Mouse (Mus musculus) heart, embryonic 14.5 days (tissue): ENCODE measurements around the gene Dok3. TPM values are rescaled to one million over a fixed set of nuclear protein-coding genes. Genes with fewer than 3 reads are reported as not detected.
A peak's percentile ranks its signal among the peaks of the same experiment; 100 is the strongest.

Source experiments
- ATAC-seq: fragments of 200-750 bp; cut with Nextera tagmentation; 2 replicates; pipeline ENCODE4 v1.8.0; 2017; ENCODE audit warnings: low read depth, moderate TSS enrichment; ENCODE audit not compliant: insufficient number of reproducible peaks, insufficient read depth, low FRiP score
- H3K27ac ChIP-seq, 2 experiments: fragments of 200-500 bp in 1 of 2; fragments of 300-500 bp in 1 of 2; sonication (generic) in 1 of 2; replicated peaks in 1 of 2; 2 replicates each; pipeline ENCODE4 v1.5.1; 2012 to 2014; ENCODE audit warnings: low read depth in 2 of 2, low read length in 2 of 2, control low read depth in 1 of 2, mild to moderate bottlenecking in 1 of 2, mixed read lengths in 1 of 2; ENCODE audit not compliant: control insufficient read depth in 1 of 2, insufficient read depth in 1 of 2
- H3K27me3 ChIP-seq: fragments of 300-500 bp; sonication (generic); 2 replicates; pipeline ENCODE4 v1.6.1; 2014; ENCODE audit warnings: mild to moderate bottlenecking, low read length, control low read depth; ENCODE audit not compliant: control insufficient read depth, insufficient read depth
- H3K36me3 ChIP-seq: fragments of 300-500 bp; sonication (generic); 2 replicates; pipeline ENCODE4 v1.6.1; 2014; ENCODE audit warnings: mild to moderate bottlenecking, control low read depth, low read length, mixed read lengths; ENCODE audit not compliant: control insufficient read depth, insufficient read depth
- H3K4me1 ChIP-seq, 2 experiments: fragments of 200-500 bp in 1 of 2; fragments of 300-500 bp in 1 of 2; sonication (generic) in 1 of 2; 2 replicates each; pipeline ENCODE4 v1.6.1; 2012 to 2014; ENCODE audit warnings: low read length in 2 of 2, control low read depth in 1 of 2, mixed read lengths in 1 of 2; ENCODE audit not compliant: control insufficient read depth in 2 of 2, insufficient read depth in 2 of 2
- H3K4me2 ChIP-seq: fragments of 300-500 bp; sonication (generic); 2 replicates; pipeline ENCODE4 v1.6.1; 2014; ENCODE audit warnings: mild to moderate bottlenecking, low read length
- H3K4me3 ChIP-seq, 2 experiments: fragments of 200-500 bp in 1 of 2; fragments of 300-500 bp in 1 of 2; sonication (generic) in 1 of 2; 2 replicates each; pipeline ENCODE4 v1.5.1; 2012 to 2014; ENCODE audit warnings: low read length in 2 of 2, mild to moderate bottlenecking in 2 of 2, control low read depth in 1 of 2, low read depth in 1 of 2, moderate library complexity in 1 of 2; ENCODE audit not compliant: control insufficient read depth in 1 of 2, insufficient read depth in 1 of 2
- H3K9ac ChIP-seq: fragments of 300-500 bp; sonication (generic); 2 replicates; pipeline ENCODE4 v1.6.1; 2014; ENCODE audit warnings: mild to moderate bottlenecking, low read length
- H3K9me3 ChIP-seq: fragments of 300-500 bp; sonication (generic); 2 replicates; pipeline ENCODE4 v1.6.1; 2016; ENCODE audit warnings: low read length, control low read depth; ENCODE audit not compliant: control insufficient read depth
- WGBS: fragments of 180-500 bp; shearing (Covaris S2); extraction: QIAGEN DNeasy Blood & Tissue Kit; methylation state at CpG from one replicate; pipeline ENCODE4 v1.1.7; 2014; 5-methylcytosine and 5-hydroxymethylcytosine counted together
- polyA plus RNA-seq: library from polyadenylated mRNA; unstranded; fragments of >200 nt; fragmentation: Nextera tagmentation; extraction: Ambion mirVana; gene quantifications from 2 replicates; pipeline ENCODE4 v1.2.1, GENCODE M21; 2014

Dok3 gene
- polyA plus RNA-seq, 1 experiment from 2014 or later: 1.3 TPM

DNA sequence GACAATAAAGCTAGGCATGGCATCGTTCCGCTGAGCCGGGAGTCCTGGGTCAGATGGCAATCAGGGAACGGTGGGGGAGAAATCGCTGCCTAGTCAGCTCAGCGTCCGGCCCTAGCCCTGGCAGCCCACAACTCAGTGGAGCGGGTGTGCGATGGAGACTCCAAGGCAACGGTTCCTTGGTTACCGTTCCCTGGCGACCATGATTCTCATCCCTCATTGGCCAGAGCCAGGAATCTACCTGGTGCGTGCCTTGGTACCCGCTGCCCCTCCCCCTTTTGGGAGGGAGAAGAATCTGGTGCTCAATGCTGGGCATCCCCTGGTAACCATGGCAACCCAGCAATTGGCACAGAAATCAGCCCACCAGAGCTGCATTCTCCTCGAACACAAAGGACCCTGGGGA, 45.5 kb downstream of the Dok3 start:
- 0 out of 4 replicates have a peak overlapping the region, but pooled peaks of 1 of the 2 experiments have one; percentile 50 for H3K27ac ChIP-seq
- H3K27me3 ChIP-seq: peaks cover 56% of the 10 kb centered on the region
- H3K36me3 ChIP-seq: peaks cover 40% of the 10 kb centered on the region
- no peak for ATAC-seq
- H3K4me1 ChIP-seq: peaks cover 25 to 46% of the 10 kb centered on the region in 2 experiments; a peak in 3 of 4 replicates
- no peak overlapping the region for H3K9ac ChIP-seq
- no peak overlapping the region for H3K4me3 ChIP-seq
- WGBS: 64% methylated on average over 15 of the region's 15 CpGs
- H3K9me3 ChIP-seq: no peaks in the 10 kb centered on the region
- 0 out of 2 replicates have a peak overlapping the region, but pooled peaks have one; percentile 18 for H3K4me2 ChIP-seq

DNA sequence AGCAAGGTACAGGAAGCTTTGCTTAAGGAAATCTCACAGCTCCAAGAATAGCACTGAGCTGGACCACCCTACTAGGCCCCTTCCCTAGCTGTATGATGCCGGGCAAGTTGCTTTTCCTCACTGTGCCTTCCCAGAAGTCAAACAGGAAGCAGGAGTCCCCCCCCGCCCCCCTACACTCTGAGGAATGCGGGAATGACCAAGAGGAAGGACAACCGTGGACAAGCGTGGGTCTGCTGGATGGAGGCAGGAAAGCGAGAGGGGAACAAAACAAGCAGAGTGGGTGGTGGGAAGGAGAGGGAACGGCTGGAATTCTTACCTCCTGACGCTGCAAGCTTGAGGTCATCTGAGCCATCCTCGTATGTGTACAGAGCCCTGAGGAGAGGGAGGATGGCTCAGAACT, 46.0 kb downstream of the Dok3 start:
- peaks cover 51% of the 10 kb centered on the region for H3K27me3 ChIP-seq
- H3K36me3 ChIP-seq: peaks cover 40% of the 10 kb centered on the region
- 0 out of 2 replicates have a peak overlapping the region, but pooled peaks have one; percentile 18 for H3K4me2 ChIP-seq
- 33% methylated on average over 9 of the region's 9 CpGs for WGBS
- H3K4me1 ChIP-seq: peaks cover 25 to 43% of the 10 kb centered on the region in 2 experiments; a peak in 3 of 4 replicates
- H3K27ac ChIP-seq: peak overlapping the region; percentile 44 to 50; a peak in 1 of 4 replicates
- no peak overlapping the region for H3K9ac ChIP-seq
- no peak overlapping the region for H3K4me3 ChIP-seq
- H3K9me3 ChIP-seq: no peaks in the 10 kb centered on the region
- no peak for ATAC-seq

DNA sequence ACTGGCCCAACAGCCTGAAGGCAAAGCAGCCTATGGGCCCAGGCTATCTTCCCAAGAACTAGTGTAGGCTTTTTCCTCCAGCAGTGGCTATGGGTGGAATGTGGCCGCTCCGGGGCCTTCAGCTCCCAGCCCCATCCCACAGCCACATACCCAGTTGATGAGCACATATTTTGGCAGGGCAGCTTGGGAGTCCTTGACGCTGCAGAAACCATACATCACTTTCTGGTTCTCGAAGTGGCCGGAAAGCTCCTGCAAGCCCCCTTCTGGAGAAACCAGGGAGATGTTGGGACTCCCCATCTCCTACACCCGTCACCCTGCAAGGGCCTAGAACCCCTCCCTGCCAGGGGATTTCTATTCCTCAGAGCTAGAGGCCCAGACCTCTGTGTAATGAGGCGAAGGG, 46.6 kb downstream of the Dok3 start:
- H3K27ac ChIP-seq: peak overlapping the region; percentile 44 to 50; a peak in 2 of 4 replicates
- 52% methylated on average over 7 of the region's 7 CpGs for WGBS

DNA sequence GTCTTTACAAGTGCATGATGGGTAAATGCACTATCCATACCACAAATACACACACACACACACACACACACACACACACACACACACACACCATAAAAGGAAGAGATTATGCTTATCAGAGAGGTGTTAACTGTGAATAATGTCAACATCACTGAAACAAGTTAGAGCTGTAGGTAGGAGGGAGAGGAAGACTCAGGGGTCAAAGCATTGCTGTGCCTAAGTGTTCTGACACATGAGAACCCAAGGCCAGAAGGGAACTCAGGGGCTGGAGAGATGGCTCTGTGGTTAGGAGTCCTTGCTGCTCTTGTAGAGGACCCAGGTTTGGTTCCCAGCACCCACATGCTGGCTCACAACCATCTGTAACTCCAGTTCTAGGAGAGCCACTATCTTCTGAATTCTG, 49.2 kb downstream of the Dok3 start:
- ATAC-seq: no peak
- Histone ChIP-seq H3K4me2 (no peak overlapping the region), H3K4me1 (peaks cover 17 to 19% of the 10 kb centered on the region in 2 experiments; a peak in 3 of 4 replicates), H3K9me3 (no peaks in the 10 kb centered on the region), H3K27ac (no peak overlapping the region), H3K36me3 (peaks cover 66% of the 10 kb centered on the region), H3K9ac (no peak overlapping the region), H3K4me3 (no peak overlapping the region), H3K27me3 (peaks cover 54% of the 10 kb centered on the region)

More for the DNA sequence above, 46.6 kb downstream of the Dok3 start:
- no peaks in the 10 kb centered on the region for H3K9me3 ChIP-seq
- H3K9ac ChIP-seq: no peak overlapping the region
- H3K4me2 ChIP-seq: no peak overlapping the region
- no peak for ATAC-seq
- peaks cover 43% of the 10 kb centered on the region for H3K36me3 ChIP-seq
- no peak overlapping the region for H3K4me3 ChIP-seq
- peaks cover 52% of the 10 kb centered on the region for H3K27me3 ChIP-seq
- H3K4me1 ChIP-seq: peaks cover 25 to 42% of the 10 kb centered on the region in 2 experiments; a peak in 3 of 4 replicates

DNA sequence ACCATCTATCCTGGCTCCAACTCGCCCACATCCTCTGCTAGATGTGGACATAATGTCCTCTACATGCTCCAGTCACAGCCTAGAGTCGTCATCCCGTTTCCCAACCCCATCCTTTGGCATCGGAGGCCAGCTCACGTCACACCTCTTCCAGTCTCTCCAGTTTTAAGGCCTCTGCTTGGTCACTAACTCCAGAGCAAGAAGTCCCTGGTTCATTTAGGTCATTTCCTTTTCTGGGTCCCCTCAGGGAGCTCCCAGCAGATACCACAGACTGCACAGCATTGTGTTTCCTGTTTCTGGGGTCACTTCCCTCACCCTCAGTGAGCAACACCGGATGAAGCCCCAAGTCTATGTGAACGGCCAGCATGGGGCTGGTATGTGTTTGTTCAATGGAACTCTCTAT, 50.1 kb downstream of the Dok3 start:
- Histone ChIP-seq H3K9me3 (no peaks in the 10 kb centered on the region), H3K4me3 (no peak overlapping the region), H3K9ac (no peak overlapping the region), H3K36me3 (peaks cover 75% of the 10 kb centered on the region), H3K27me3 (peaks cover 56% of the 10 kb centered on the region), H3K27ac (peak overlapping the region; percentile 4 to 59; a peak in 3 of 4 replicates), H3K4me1 (peaks cover 16 to 17% of the 10 kb centered on the region in 2 experiments; a peak in 3 of 4 replicates), H3K4me2 (no peak overlapping the region)
- WGBS: 67% methylated on average over 7 of the region's 7 CpGs
- no peak for ATAC-seq

DNA sequence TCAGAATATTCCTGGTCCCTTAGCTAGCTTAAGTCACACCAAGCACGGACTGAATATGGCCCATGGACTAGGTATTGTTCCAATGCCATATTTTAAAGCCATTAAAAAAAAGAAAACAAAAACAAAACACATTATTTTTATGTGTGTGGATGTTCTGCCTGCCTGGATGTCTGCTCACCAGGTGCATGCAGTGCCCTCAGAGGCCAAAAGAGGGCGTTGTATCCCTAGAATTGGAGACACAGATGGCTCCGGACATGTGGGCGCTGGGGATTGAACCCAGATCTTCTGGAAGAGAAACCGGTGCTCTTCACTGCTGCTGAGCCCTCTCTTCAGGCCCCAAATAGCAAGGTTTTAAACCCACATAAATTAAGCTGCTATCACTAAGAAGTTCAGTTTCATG, 51.1 kb downstream of the Dok3 start:
- H3K27me3 ChIP-seq: peaks cover 55% of the 10 kb centered on the region
- no peaks in the 10 kb centered on the region for H3K9me3 ChIP-seq
- 53% methylated on average over 5 of the region's 5 CpGs for WGBS
- peaks cover 13 to 16% of the 10 kb centered on the region in 2 experiments; a peak in 3 of 4 replicates for H3K4me1 ChIP-seq
- H3K36me3 ChIP-seq: peaks cover 82% of the 10 kb centered on the region
- H3K9ac ChIP-seq: no peak overlapping the region
- no peak for ATAC-seq
- H3K27ac ChIP-seq: no peak overlapping the region
- no peak overlapping the region for H3K4me3 ChIP-seq
- no peak overlapping the region for H3K4me2 ChIP-seq

DNA sequence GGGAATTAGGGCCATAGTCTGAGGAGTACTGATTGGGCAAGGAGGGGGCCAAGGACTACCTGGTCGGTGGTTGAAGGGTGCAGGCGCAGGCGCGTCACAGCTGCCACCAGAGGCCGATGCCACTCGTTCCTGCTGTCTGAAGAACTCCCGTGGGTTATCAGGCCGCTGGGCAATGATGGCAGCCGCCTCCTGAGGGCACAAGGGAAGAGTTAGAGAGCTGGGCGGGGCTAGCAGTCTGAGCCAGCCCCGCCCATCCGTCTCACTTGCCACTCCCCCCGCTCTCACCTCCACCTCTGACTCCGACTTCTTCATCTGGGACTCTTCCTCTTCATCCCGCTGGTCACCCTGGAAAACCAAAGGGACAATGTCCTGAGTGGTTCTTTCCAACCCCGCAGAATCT, 51.6 kb downstream of the Dok3 start:
- H3K9ac ChIP-seq: no peak overlapping the region
- ATAC-seq: no peak
- no peak overlapping the region for H3K27ac ChIP-seq
- no peak overlapping the region for H3K4me3 ChIP-seq
- 70% methylated on average over 16 of the region's 16 CpGs for WGBS
- peaks cover 80% of the 10 kb centered on the region for H3K36me3 ChIP-seq
- no peaks in the 10 kb centered on the region for H3K9me3 ChIP-seq
- no peak overlapping the region for H3K4me2 ChIP-seq
- peaks cover 54% of the 10 kb centered on the region for H3K27me3 ChIP-seq
- peaks cover 9 to 15% of the 10 kb centered on the region in 2 experiments; a peak in 3 of 4 replicates for H3K4me1 ChIP-seq

DNA sequence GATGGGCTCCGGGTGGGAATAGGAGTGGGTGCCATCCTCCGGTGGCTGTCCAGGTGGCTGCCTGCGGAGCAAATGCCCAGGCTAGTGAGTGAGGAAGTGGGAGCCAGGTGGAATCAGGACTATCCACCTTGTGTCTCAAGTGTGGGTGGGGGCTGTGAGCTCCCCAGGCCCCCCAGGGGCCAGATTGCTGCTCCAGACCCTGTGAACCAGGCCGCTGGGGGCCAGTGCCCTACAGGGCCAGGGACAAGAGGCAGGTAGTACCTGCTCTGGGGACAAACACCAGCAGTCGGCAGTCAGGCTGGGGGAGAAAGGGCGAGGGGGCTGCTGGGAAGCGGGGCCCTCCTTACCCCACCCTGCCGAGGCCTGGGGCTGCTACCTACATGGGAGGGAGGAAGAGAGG, 52.8 kb downstream of the Dok3 start:
- Histone ChIP-seq H3K36me3 (peaks cover 68% of the 10 kb centered on the region), H3K27me3 (peaks cover 45% of the 10 kb centered on the region), H3K4me3 (no peak overlapping the region), H3K4me2 (no peak overlapping the region), H3K4me1 (peaks cover 5 to 16% of the 10 kb centered on the region in 2 experiments; a peak in 3 of 4 replicates), H3K9me3 (no peaks in the 10 kb centered on the region), H3K9ac (no peak overlapping the region), H3K27ac (no peak overlapping the region)
- 85% methylated on average over 8 of the region's 8 CpGs for WGBS
- ATAC-seq: no peak
